Mouse (Mus musculus) liver, embryonic 13.5 days (tissue): ENCODE measurements at regions not wholly inside any gene's neighbourhood (a gene's known extent, or its start where the extent isn't known, plus 50 kb on each side); places are given as distances from the start of the nearest gene placed in this dataset.

Experiments used
- ATAC-seq: fragments of 200-750 bp; cut with Nextera tagmentation; 2 replicates; pipeline ENCODE4 v1.8.0; 2017; ENCODE audit warnings: low read depth, mild to moderate bottlenecking, moderate number of reproducible peaks, moderate library complexity
- DNase-seq: peaks from one replicate; pipeline ENCODE4 v3.0.0; 2022
- H3K27ac ChIP-seq: fragments of 300-500 bp; sonication (generic); 2 replicates; pipeline ENCODE4 v1.5.1; 2015; ENCODE audit warnings: moderate library complexity, mild to moderate bottlenecking, inconsistent platforms
- H3K27me3 ChIP-seq: fragments of 300-500 bp; sonication (generic); 2 replicates; pipeline ENCODE4 v1.6.1; 2015; ENCODE audit warnings: mild to moderate bottlenecking, inconsistent platforms
- H3K36me3 ChIP-seq: fragments of 300-500 bp; sonication (generic); 2 replicates; pipeline ENCODE4 v1.6.1; 2015; ENCODE audit warnings: mild to moderate bottlenecking, inconsistent platforms
- H3K4me1 ChIP-seq: fragments of 300-500 bp; sonication (generic); replicated peaks from 2 replicates; pipeline ENCODE4 v1.6.1; 2015; ENCODE audit warnings: inconsistent platforms
- H3K4me2 ChIP-seq: fragments of 300-500 bp; sonication (generic); 2 replicates; pipeline ENCODE4 v1.6.1; 2015; ENCODE audit warnings: inconsistent platforms, mild to moderate bottlenecking, moderate library complexity
- H3K4me3 ChIP-seq: fragments of 300-500 bp; sonication (generic); replicated peaks from 2 replicates; pipeline ENCODE4 v1.5.1; 2015; ENCODE audit warnings: mild to moderate bottlenecking, inconsistent platforms
- H3K9ac ChIP-seq: fragments of 300-500 bp; sonication (generic); 2 replicates; pipeline ENCODE4 v1.6.1; 2015; ENCODE audit warnings: mild to moderate bottlenecking, inconsistent platforms
- H3K9me3 ChIP-seq: fragments of 300-500 bp; sonication (generic); replicated peaks from 2 replicates; pipeline ENCODE4 v1.6.1; 2016; ENCODE audit warnings: inconsistent platforms
- WGBS: fragments of 180-500 bp; shearing (Covaris S2); methylation state at CpG from one replicate; pipeline ENCODE4 v1.1.7; 2015; ENCODE audit not compliant: insufficient replicate concordance; 5-methylcytosine and 5-hydroxymethylcytosine counted together

DNA sequence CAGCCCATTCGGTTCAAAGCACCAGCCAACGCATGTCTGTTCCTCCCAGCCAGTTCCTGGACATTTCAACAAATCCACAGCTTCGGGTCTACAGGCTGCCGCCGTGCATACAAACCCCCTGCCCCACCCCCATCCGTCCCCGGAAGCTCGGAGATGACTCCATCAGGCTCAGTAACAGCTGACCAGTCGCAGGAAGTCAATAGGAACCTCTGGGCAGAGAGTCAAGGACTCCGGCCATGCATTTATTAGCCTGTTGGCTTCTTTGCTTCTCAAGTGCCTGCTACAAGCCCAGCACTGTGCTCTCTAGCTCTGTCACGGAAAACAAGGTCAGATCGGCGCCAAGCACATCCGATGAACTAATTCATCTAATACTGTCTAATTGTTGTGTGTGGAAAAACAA, 80.4 kb upstream of the Tmem132d start:
- Histone ChIP-seq H3K4me1 (no peaks in the 10 kb centered on the region), H3K27ac (no peak overlapping the region), H3K36me3 (no peaks in the 10 kb centered on the region), H3K9ac (no peak overlapping the region), H3K4me3 (no peak overlapping the region), H3K4me2 (no peak overlapping the region), H3K9me3 (0 out of 2 replicates have a peak, but pooled peaks cover 8% of the 10 kb centered on the region), H3K27me3 (no peaks in the 10 kb centered on the region)
- DNase-seq (no peak), ATAC-seq (no peak)
- WGBS, result 69% methylated on average over 14 of the region's 14 CpGs

DNA sequence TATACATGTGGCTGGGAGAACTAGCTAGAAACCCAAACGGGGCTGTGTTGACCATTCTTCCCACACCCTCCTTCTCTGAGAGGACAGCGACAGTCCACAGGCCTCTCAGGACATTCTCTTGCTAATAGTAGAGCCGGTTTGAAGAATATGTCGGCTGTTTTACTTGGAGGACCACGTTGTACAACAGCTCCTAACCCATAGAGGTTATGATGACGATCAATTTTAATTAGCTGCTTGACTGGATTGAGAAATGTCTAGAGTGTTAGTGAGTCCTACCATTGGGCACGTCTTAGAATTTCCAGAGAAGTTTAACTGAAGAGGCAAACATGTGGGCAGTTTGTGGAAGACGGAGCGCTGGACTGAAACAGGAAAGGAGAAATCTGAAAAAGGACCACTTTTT, 79.7 kb upstream of the Tmem132d start:
- no peaks in the 10 kb centered on the region for H3K4me1 ChIP-seq
- ATAC-seq (no peak), DNase-seq (no peak)
- H3K9me3 ChIP-seq, result 0 out of 2 replicates have a peak, but pooled peaks cover 8% of the 10 kb centered on the region
- H3K4me2 ChIP-seq, result no peak overlapping the region
- no peak overlapping the region for H3K4me3 ChIP-seq
- no peak overlapping the region for H3K27ac ChIP-seq
- 70% methylated on average over 9 of the region's 9 CpGs for WGBS
- H3K36me3 ChIP-seq, result no peaks in the 10 kb centered on the region
- H3K27me3 ChIP-seq, result no peaks in the 10 kb centered on the region
- no peak overlapping the region for H3K9ac ChIP-seq

DNA sequence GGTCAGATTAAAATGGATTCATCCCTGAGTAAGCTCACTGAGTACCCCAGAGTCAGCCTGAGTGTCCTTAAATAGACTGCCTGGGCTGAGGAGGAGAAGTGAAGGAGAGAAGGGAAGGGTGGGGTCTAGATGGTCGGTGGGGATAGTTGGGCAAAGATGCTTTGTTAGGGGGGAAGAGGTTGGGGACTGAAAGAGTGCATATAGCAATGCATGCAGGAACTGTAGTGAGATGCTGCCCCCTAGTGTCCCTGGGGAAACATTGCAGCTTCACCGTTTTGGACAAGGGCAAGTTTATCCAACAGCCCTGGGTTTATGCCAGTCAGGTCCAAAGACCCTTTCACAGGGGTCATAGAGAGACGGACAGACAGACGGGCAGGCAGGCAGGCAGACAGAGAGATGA, 71.6 kb upstream of the Tmem132d start:
- H3K27ac ChIP-seq, result no peak overlapping the region
- H3K4me1 ChIP-seq, result no peaks in the 10 kb centered on the region
- no peak for ATAC-seq
- 0 out of 2 replicates have a peak, but pooled peaks cover 9% of the 10 kb centered on the region for H3K9me3 ChIP-seq
- DNase-seq, result no peak
- H3K9ac ChIP-seq, result no peak overlapping the region
- H3K27me3 ChIP-seq, result no peaks in the 10 kb centered on the region
- no peak overlapping the region for H3K4me2 ChIP-seq
- no peaks in the 10 kb centered on the region for H3K36me3 ChIP-seq
- WGBS, result 8% methylated on average over 4 of the region's 4 CpGs
- H3K4me3 ChIP-seq, result no peak overlapping the region

DNA sequence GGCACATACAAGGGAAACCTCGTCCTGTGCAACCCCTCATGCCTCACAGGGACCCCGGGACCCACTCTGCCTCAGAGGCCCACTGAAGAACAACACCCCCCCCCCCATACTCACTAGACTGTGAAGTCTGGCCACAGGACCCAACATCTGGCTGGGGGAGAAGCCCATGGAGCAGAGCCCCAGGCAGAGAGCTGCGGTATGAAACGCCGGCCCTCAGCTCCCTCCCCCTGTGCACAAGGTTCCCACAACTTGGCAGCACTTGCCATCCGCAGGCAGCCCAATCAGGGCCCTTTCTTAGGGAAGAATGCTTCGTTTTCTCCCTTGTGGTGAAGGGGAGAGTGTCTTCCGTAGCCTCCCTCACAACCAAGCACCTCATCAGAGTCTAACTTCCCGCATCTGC, 66.6 kb upstream of the Tmem132d start:
- no peak overlapping the region for H3K9ac ChIP-seq
- 28% methylated on average over 9 of the region's 9 CpGs for WGBS
- ATAC-seq (no peak), DNase-seq (no peak)
- no peaks in the 10 kb centered on the region for H3K4me1 ChIP-seq
- no peak overlapping the region for H3K27ac ChIP-seq
- no peaks in the 10 kb centered on the region for H3K27me3 ChIP-seq
- H3K36me3 ChIP-seq, result no peaks in the 10 kb centered on the region
- H3K4me2 ChIP-seq, result no peak overlapping the region
- H3K9me3 ChIP-seq, result no peaks in the 10 kb centered on the region; the same call in none of the 2 replicates
- no peak overlapping the region for H3K4me3 ChIP-seq

DNA sequence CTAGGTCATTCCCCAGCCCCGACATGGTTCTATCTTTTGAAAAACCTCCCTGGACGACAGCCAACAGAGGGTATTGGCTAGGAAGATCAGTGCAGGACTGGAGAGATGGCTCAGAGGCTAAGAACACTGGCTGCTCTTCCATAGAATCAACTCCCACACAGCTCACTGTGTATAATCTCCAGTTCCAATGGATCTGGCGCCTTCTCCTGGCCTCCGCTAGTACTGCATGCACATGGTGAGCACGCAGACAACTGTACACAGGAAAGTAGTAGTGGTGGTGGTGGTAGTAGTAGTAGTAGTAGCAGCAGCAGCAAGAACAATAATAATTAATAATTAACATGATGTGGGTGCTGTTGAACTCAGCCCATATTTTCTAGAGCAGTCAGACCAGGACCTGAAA, 66.2 kb upstream of the Tmem132d start:
- no peak for DNase-seq
- no peaks in the 10 kb centered on the region for H3K36me3 ChIP-seq

DNA sequence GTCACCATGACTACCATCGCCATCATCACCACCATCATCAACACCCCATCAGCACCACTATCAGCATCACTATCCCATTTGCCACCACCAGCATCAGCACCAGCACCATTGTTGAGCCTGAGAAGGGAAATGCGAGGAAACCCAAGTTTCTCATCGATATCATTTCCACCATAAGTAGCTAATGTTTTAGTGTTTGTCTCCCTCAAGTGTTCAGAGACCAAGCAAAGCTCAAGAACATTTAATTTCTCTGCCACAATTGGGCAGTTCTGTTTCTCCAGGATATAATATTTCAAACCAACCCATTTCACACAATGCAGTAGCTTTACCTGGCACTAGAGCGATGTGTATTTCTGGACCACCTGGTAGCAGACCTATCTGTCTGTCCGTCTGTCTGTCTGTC, 59.7 kb upstream of the Tmem132d start:
- H3K27ac ChIP-seq, result no peak overlapping the region
- ATAC-seq (no peak), DNase-seq (no peak)
- no peaks in the 10 kb centered on the region for H3K27me3 ChIP-seq
- no peak overlapping the region for H3K4me2 ChIP-seq
- no peak overlapping the region for H3K9ac ChIP-seq
- peaks cover 7% of the 10 kb centered on the region for H3K9me3 ChIP-seq
- WGBS, result 61% methylated on average over 5 of the region's 5 CpGs
- no peaks in the 10 kb centered on the region for H3K4me1 ChIP-seq
- no peaks in the 10 kb centered on the region for H3K36me3 ChIP-seq
- no peak overlapping the region for H3K4me3 ChIP-seq

More for the DNA sequence above, 66.2 kb upstream of the Tmem132d start:
- Histone ChIP-seq H3K9ac (no peak overlapping the region), H3K27ac (no peak overlapping the region), H3K4me1 (no peaks in the 10 kb centered on the region), H3K27me3 (no peaks in the 10 kb centered on the region), H3K9me3 (no peaks in the 10 kb centered on the region; the same call in none of the 2 replicates), H3K4me3 (no peak overlapping the region), H3K4me2 (no peak overlapping the region)
- no peak for ATAC-seq
- 46% methylated on average over 5 of the region's 5 CpGs for WGBS

DNA sequence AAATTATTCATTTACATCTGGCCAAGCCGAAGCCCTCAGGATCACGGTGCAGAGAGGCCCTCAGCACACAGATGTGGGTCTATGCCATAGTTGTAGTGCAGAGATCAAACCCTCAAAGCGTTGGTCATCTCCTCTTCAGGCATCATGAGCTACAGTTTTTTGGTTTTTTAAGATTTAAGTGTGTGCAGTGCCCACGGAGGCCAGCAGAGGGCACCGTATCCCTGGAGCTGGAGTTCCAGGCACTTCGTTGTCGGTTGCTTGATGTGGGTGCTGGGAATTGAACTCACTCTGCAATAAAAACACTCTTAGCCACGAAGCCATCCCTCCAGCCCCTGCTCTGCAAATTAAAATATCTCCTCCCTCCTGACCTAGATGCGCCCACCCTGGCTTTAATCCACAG, 58.3 kb upstream of the Tmem132d start:
- Histone ChIP-seq H3K4me3 (no peak overlapping the region), H3K9me3 (peaks cover 7% of the 10 kb centered on the region; the same call in 1 of the 2 replicates), H3K9ac (no peak overlapping the region), H3K4me2 (no peak overlapping the region), H3K36me3 (no peaks in the 10 kb centered on the region), H3K4me1 (no peaks in the 10 kb centered on the region), H3K27me3 (no peaks in the 10 kb centered on the region), H3K27ac (no peak overlapping the region)
- 27% methylated on average over 9 of the region's 9 CpGs for WGBS
- ATAC-seq, result no peak
- DNase-seq, result no peak

DNA sequence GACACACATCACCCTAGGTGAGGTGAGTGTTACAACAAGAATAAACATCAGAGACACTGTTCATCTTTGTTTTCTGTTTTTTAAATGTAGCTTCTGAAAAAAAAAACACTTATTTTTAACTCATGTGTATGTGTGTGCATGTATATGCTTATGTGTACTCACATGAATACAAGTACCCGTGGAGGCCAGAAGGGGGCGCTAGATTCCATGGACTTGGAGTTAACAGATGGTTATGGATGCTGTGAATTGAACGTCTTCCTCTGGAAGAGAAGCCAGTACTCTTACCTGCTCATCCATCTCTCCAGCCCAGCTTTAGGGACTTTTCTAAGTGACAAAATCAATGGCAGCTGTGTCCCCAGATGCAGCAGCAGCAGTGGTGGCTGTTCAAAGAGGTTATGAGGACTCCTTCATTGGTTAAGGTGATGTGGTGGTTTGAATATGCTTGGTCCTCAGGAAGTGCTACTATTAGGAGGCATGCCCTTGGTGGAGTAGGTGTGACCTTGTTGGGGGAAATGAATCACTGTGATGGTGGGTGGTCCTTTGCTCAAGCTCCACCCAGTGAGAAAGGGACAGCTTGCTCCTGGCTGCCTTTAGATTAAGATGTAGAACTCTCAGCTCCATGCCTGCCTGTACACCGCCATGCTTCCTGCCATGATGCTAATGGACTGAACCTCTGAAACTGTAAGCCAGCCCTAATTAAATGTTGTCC, 56.1 kb upstream of the Tmem132d start:
- no peak overlapping the region for H3K9ac ChIP-seq
- H3K4me3 ChIP-seq, result no peak overlapping the region
- H3K4me1 ChIP-seq, result no peaks in the 10 kb centered on the region
- DNase-seq, result no peak
- peaks cover 7% of the 10 kb centered on the region; the same call in 1 of the 2 replicates for H3K9me3 ChIP-seq
- WGBS, result 50% methylated on average over 4 of the region's 4 CpGs
- no peak overlapping the region for H3K4me2 ChIP-seq
- no peaks in the 10 kb centered on the region for H3K27me3 ChIP-seq
- no peaks in the 10 kb centered on the region for H3K36me3 ChIP-seq
- no peak overlapping the region for H3K27ac ChIP-seq
- ATAC-seq, result no peak

DNA sequence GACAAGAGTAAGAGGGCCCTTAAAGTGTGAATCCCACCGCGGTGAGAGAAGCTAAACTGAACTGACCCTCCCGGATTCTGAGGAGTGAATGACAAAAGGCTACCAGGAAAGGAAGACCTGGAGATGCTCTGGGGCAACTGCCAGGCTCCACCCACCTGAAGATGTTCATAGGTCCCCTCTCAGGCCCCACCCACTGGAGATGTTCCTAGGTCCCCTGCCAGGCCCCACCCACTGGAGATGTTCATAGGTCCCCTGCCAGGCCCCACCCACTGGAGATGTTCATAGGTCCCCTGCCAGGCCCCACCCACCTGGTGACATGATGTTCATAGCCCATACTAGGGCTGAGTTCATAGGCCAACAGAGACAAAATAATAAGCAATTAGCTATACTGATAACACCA, 54.5 kb upstream of the Tmem132d start:
- Histone ChIP-seq H3K9ac (no peak overlapping the region), H3K9me3 (peaks cover 7% of the 10 kb centered on the region; the same call in 1 of the 2 replicates), H3K36me3 (no peaks in the 10 kb centered on the region), H3K4me1 (no peaks in the 10 kb centered on the region), H3K27ac (no peak overlapping the region), H3K27me3 (peaks cover 12% of the 10 kb centered on the region; the same call in 1 of the 2 replicates), H3K4me3 (no peak overlapping the region), H3K4me2 (no peak overlapping the region)
- WGBS, result 45% methylated on average over 3 of the region's 3 CpGs
- ATAC-seq, result no peak
- no peak for DNase-seq

DNA sequence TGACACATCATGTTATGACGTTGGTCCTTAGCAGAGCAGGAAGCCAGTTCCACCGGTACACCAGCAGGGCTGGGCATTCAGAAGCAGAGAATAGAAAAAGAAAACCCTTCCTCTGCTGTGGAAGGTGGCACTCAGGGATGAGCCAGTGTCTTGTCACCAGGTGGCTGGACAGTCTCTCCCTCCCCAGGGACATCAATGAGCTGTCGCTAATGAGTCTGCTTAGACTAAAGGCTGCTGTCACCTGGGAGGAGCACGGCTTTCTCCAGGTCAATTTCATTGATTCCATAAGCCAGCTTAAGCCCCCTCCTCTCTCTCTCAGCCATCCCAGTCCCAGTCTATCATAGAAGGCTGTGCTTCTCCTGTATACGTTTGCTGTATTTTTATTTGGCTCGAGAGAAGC, 51.2 kb upstream of the Tmem132d start:
- WGBS, result 37% methylated on average over 6 of the region's 6 CpGs

DNA sequence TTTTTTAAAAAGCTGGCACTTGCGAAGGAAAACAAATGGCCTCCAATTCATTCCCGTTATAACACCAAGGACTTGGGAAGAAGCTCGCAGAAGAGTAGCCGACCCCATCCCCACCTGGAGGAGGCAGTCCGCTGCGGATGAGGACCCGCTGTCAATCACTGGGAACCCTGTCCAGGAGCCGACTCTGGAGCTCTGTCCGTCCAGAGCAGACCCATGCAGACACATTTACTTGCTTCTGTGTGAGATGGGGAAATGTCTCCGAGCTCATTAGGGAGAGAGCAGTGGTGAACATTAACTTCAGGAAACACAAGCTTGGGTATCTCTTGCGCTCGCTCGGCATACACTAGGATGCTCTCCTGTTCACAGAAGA, 50.5 kb upstream of the Tmem132d start:
- peaks cover 15% of the 10 kb centered on the region; the same call in 1 of the 2 replicates for H3K27me3 ChIP-seq
- no peaks in the 10 kb centered on the region for H3K4me1 ChIP-seq
- no peak overlapping the region for H3K27ac ChIP-seq
- no peaks in the 10 kb centered on the region for H3K36me3 ChIP-seq
- H3K4me2 ChIP-seq, result no peak overlapping the region
- WGBS, result 11% methylated on average over 13 of the region's 13 CpGs
- no peak for DNase-seq
- ATAC-seq, result no peak
- H3K9me3 ChIP-seq, result 0 out of 2 replicates have a peak, but pooled peaks cover 6% of the 10 kb centered on the region
- H3K9ac ChIP-seq, result no peak overlapping the region
- no peak overlapping the region for H3K4me3 ChIP-seq

More for the DNA sequence above, 51.2 kb upstream of the Tmem132d start:
- ATAC-seq (no peak), DNase-seq (no peak)
- Histone ChIP-seq H3K36me3 (no peaks in the 10 kb centered on the region), H3K9me3 (0 out of 2 replicates have a peak, but pooled peaks cover 7% of the 10 kb centered on the region), H3K27ac (no peak overlapping the region), H3K4me2 (no peak overlapping the region), H3K4me3 (no peak overlapping the region), H3K4me1 (no peaks in the 10 kb centered on the region), H3K27me3 (peaks cover 15% of the 10 kb centered on the region; the same call in 1 of the 2 replicates), H3K9ac (no peak overlapping the region)
